Mouse (Mus musculus) megakaryocyte, embryonic 14.5 days (primary cell): ENCODE measurements around the gene Tst.

Experiments
- FLI1 ChIP-seq: IDR thresholded peaks from 2 replicates; pipeline ENCODE4 v1.6.1; 2012; ENCODE audit warnings: low read length, inconsistent platforms, mixed read lengths
- GATA1 ChIP-seq: IDR thresholded peaks from 3 replicates; pipeline ENCODE4 v1.6.1; 2012; ENCODE audit warnings: mixed read lengths, low read length, inconsistent platforms, borderline replicate concordance

- no peak for TF ChIP-seq GATA1
- no peak for TF ChIP-seq FLI1
These were observed 37.9 kb downstream of the Tst start for GRCm38 (mm10) chr15:78367811-78368210.
